Mouse (Mus musculus) cerebellum, adult 2 months (tissue): Measurements from ENCODE around the gene Clba1. TPM values are rescaled to one million over a fixed set of nuclear protein-coding genes. Genes with fewer than 3 reads are reported as not detected.

ENCODE experiments used
- DNase-seq, 2 experiments: peaks; one replicate each; pipeline ENCODE4 v3.0.0; 2021
- H3K27ac ChIP-seq: fragments of 200-500 bp; 2 replicates; pipeline ENCODE4 v1.5.1; 2012; ENCODE audit warnings: low read length, control low read depth, inconsistent platforms; ENCODE audit not compliant: insufficient read depth
- H3K27me3 ChIP-seq: fragments of 200-500 bp; 2 replicates; pipeline ENCODE4 v1.6.1; 2012; ENCODE audit warnings: inconsistent platforms, mild to moderate bottlenecking, low read length, moderate library complexity; ENCODE audit not compliant: control insufficient read depth, insufficient read depth
- H3K4me1 ChIP-seq: fragments of 200-500 bp; 2 replicates; pipeline ENCODE4 v1.6.1; 2011; ENCODE audit warnings: low read length; ENCODE audit not compliant: control insufficient read depth, insufficient read depth
- H3K4me3 ChIP-seq: fragments of 200-500 bp; replicated peaks from 2 replicates; pipeline ENCODE3; 2011; ENCODE audit warnings: mild to moderate bottlenecking, low read depth, low read length, control low read depth; ENCODE audit not compliant: insufficient read depth
- CTCF ChIP-seq: fragments of 200-500 bp; IDR thresholded peaks from 2 replicates; pipeline ENCODE4 v1.5.1; 2011; ENCODE audit warnings: low read depth, mild to moderate bottlenecking, control low read depth, low read length, moderate library complexity, borderline replicate concordance; ENCODE audit not compliant: insufficient read depth
- POLR2A ChIP-seq: fragments of 200-500 bp; IDR thresholded peaks from 2 replicates; pipeline ENCODE4 v1.6.1; 2011; ENCODE audit warnings: low read length, control low read depth, borderline replicate concordance; ENCODE audit not compliant: insufficient read depth
- WGBS: fragments of 180-500 bp; shearing (Covaris S2); methylation state at CpG from one replicate; pipeline ENCODE4 v1.1.7; 2018; 5-methylcytosine and 5-hydroxymethylcytosine counted together
- polyA plus RNA-seq: library from polyadenylated mRNA; depleted of rRNA; stranded (reverse); fragments of >200 nt; gene quantifications from 2 replicates; pipeline ENCODE4 v1.2.3, GENCODE M21; 2012; rRNA removed

Clba1 gene
- 6.5 and 7.6 TPM in 2 replicates for polyA plus RNA-seq

- WGBS, result under 1% methylated on average over 64 of the region's 64 CpGs
Observed at GRCm38 (mm10) chr12:112808587-112809364, at the start of gene Clba1. Gene Clba1 (plus strand): TSS chr12:112808937.

GRCm38 (mm10) chr12:112759471-112759870 is 49.3 kb upstream of the Clba1 start:
- WGBS, result 89% methylated on average over 3 of the region's 3 CpGs
- DNase-seq, result no peak
- H3K27me3 ChIP-seq, result no peaks in the 10 kb centered on the region
- no peaks in the 10 kb centered on the region; the same call in 1 of the 2 replicates for H3K4me1 ChIP-seq
- H3K4me3 ChIP-seq, result no peak overlapping the region
- TF ChIP-seq POLR2A (no peak), CTCF (no peak)
- no peak overlapping the region for H3K27ac ChIP-seq

More at GRCm38 (mm10) chr12:112808587-112809364, at the start of gene Clba1:
- DNase-seq, result peak; percentile 93 to 94
- no peaks in the 10 kb centered on the region for H3K27me3 ChIP-seq
- H3K4me3 ChIP-seq, result peak within 1 kb of the TSS; percentile 84
- H3K4me1 ChIP-seq, result peaks cover 11% of the 10 kb centered on the region
- TF ChIP-seq CTCF (peak; percentile 19; the same call in 1 of the 2 replicates), POLR2A (peak; percentile 93)
- H3K27ac ChIP-seq, result peak within 1 kb of the TSS; percentile 86

GRCm38 (mm10) chr12:112760154-112760926 is 48.4 kb upstream of the Clba1 start, which contains the start of gene Pld4:
Gene Pld4 (plus strand): TSS chr12:112760655.
- H3K27me3 ChIP-seq, result no peaks in the 10 kb centered on the region
- no peaks in the 10 kb centered on the region; the same call in 1 of the 2 replicates for H3K4me1 ChIP-seq
- no peak within 1 kb of the TSS for H3K27ac ChIP-seq
- no peak for DNase-seq
- H3K4me3 ChIP-seq, result no peak within 1 kb of the TSS
- 46% methylated on average over 4 of the region's 4 CpGs for WGBS
- no peak for TF ChIP-seq POLR2A
- no peak for TF ChIP-seq CTCF

GRCm38 (mm10) chr12:112761411-112761810 is 47.3 kb upstream of the Clba1 start:
- DNase-seq, result no peak
- WGBS, result 95% methylated on average over 4 of the region's 4 CpGs
- no peak overlapping the region for H3K27ac ChIP-seq
- TF ChIP-seq POLR2A (no peak), CTCF (no peak)
- no peaks in the 10 kb centered on the region for H3K27me3 ChIP-seq
- H3K4me3 ChIP-seq, result no peak overlapping the region
- H3K4me1 ChIP-seq, result no peaks in the 10 kb centered on the region; the same call in 1 of the 2 replicates

- 86% methylated on average over 3 of the region's 3 CpGs for WGBS
- H3K4me3 ChIP-seq, result no peak overlapping the region
- H3K4me1 ChIP-seq, result no peaks in the 10 kb centered on the region; the same call in 1 of the 2 replicates
- H3K27ac ChIP-seq, result no peak overlapping the region
- no peaks in the 10 kb centered on the region for H3K27me3 ChIP-seq
- DNase-seq, result no peak
- TF ChIP-seq CTCF, result no peak
- TF ChIP-seq POLR2A, result no peak
Observed at GRCm38 (mm10) chr12:112762018-112762417, 46.7 kb upstream of the Clba1 start.

- DNase-seq, result no peak
- 88% methylated on average over 4 of the region's 4 CpGs for WGBS
- H3K27ac ChIP-seq, result no peak overlapping the region
- H3K27me3 ChIP-seq, result no peaks in the 10 kb centered on the region
- TF ChIP-seq CTCF, result no peak
- no peak for TF ChIP-seq POLR2A
- no peaks in the 10 kb centered on the region; the same call in 1 of the 2 replicates for H3K4me1 ChIP-seq
- H3K4me3 ChIP-seq, result no peak overlapping the region
Observed at GRCm38 (mm10) chr12:112763176-112763575, 45.6 kb upstream of the Clba1 start.

- Histone ChIP-seq H3K27me3 (no peaks in the 10 kb centered on the region), H3K4me1 (no peaks in the 10 kb centered on the region; the same call in 1 of the 2 replicates), H3K27ac (no peak overlapping the region), H3K4me3 (no peak overlapping the region)
- TF ChIP-seq POLR2A (no peak), CTCF (no peak)
- DNase-seq, result no peak
- WGBS, result 72% methylated on average over 5 of the region's 5 CpGs
Observed at GRCm38 (mm10) chr12:112764141-112764540, 44.6 kb upstream of the Clba1 start.
